Mouse (Mus musculus): ENCODE measurements around the gene Fbxo28. TPM values are rescaled to one million over a fixed set of nuclear protein-coding genes. Genes with fewer than 3 reads are reported as not detected.

Fbxo28 gene
- polyA plus RNA-seq, 1 experiment = 7.3 TPM

- no peak for DNase-seq (ENCODE audit: low read depth in 1 of 2, low spot score in 2 of 2)
- no peaks in the 10 kb centered on the region for H3K27me3 ChIP-seq (ENCODE audit: control insufficient read depth, insufficient read depth, low read length)
- H3K36me3 ChIP-seq (ENCODE audit: control insufficient read depth, insufficient read depth, low read length) = peaks cover 17% of the 10 kb centered on the region
- no peak overlapping the region for H3K4me3 ChIP-seq (ENCODE audit: extremely low read depth, insufficient read depth, insufficient read length)
- no peak overlapping the region for H3K27ac ChIP-seq (ENCODE audit: insufficient read depth, low read length)
- 86% methylated on average over 1 of the region's 1 CpGs for WGBS
- peaks cover 4% of the 10 kb centered on the region; the same call in 1 of the 2 replicates for H3K4me1 ChIP-seq (ENCODE audit: control insufficient read depth, insufficient read depth, insufficient read length)
- TF ChIP-seq POLR2A (IDR thresholded peaks at IDR 0.05; ENCODE audit: low read depth, low read length) = no peak
- no peak for TF ChIP-seq CTCF (IDR thresholded peaks at IDR 0.05; ENCODE audit: extremely low read depth, insufficient read depth, insufficient read length, insufficient replicate concordance)
Measured at GRCm38 (mm10) chr1:182325919-182326318, 15.5 kb downstream of the Fbxo28 start.

- H3K4me1 ChIP-seq (ENCODE audit: control insufficient read depth, insufficient read depth, insufficient read length) = peaks cover 4% of the 10 kb centered on the region; the same call in 1 of the 2 replicates
- no peak overlapping the region for H3K27ac ChIP-seq (ENCODE audit: insufficient read depth, low read length)
- WGBS = 90% methylated on average over 7 of the region's 7 CpGs
- H3K27me3 ChIP-seq (ENCODE audit: control insufficient read depth, insufficient read depth, low read length) = no peaks in the 10 kb centered on the region
- no peak overlapping the region for H3K4me3 ChIP-seq (ENCODE audit: extremely low read depth, insufficient read depth, insufficient read length)
- TF ChIP-seq CTCF (IDR thresholded peaks at IDR 0.05; ENCODE audit: extremely low read depth, insufficient read depth, insufficient read length, insufficient replicate concordance) = no peak
- no peak for TF ChIP-seq POLR2A (IDR thresholded peaks at IDR 0.05; ENCODE audit: low read depth, low read length)
- DNase-seq (ENCODE audit: low read depth in 1 of 2, low spot score in 2 of 2) = no peak
- H3K36me3 ChIP-seq (ENCODE audit: control insufficient read depth, insufficient read depth, low read length) = peaks cover 18% of the 10 kb centered on the region
Measured at GRCm38 (mm10) chr1:182324552-182324951, 16.9 kb downstream of the Fbxo28 start.

DNA sequence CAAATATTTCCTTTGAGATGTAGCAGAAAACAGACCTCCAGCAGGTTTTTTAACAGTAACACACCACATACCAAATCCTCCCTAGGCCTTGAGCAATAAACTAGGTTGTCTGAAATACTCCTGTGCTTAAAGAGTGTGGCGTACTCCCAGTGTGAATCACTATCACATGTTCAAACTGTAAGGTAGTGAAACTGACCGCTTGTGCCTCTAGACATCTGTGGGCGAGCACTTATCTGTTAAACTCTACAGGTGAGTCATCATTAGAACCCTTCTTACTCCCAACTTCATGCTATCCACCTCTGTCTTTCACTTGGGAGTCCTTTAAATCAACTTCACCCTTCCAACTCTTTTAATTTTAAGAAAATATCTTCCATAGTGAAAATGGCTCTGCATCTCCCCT is 18.3 kb downstream of the Fbxo28 start:
- H3K4me1 ChIP-seq (ENCODE audit: control insufficient read depth, insufficient read depth, insufficient read length) = peaks cover 4% of the 10 kb centered on the region; the same call in 1 of the 2 replicates
- H3K36me3 ChIP-seq (ENCODE audit: control insufficient read depth, insufficient read depth, low read length) = peaks cover 16% of the 10 kb centered on the region
- no peak overlapping the region for H3K4me3 ChIP-seq (ENCODE audit: extremely low read depth, insufficient read depth, insufficient read length)
- WGBS = 87% methylated on average over 3 of the region's 3 CpGs
- H3K27me3 ChIP-seq (ENCODE audit: control insufficient read depth, insufficient read depth, low read length) = no peaks in the 10 kb centered on the region
- TF ChIP-seq POLR2A (IDR thresholded peaks at IDR 0.05; ENCODE audit: low read depth, low read length) (no peak), CTCF (IDR thresholded peaks at IDR 0.05; ENCODE audit: extremely low read depth, insufficient read depth, insufficient read length, insufficient replicate concordance) (no peak)
- DNase-seq (ENCODE audit: low read depth in 1 of 2, low spot score in 2 of 2) = no peak
- H3K27ac ChIP-seq (ENCODE audit: insufficient read depth, low read length) = no peak overlapping the region

GRCm38 (mm10) chr1:182314201-182314600 is 27.2 kb downstream of the Fbxo28 start:
- Histone ChIP-seq H3K27me3 (ENCODE audit: control insufficient read depth, insufficient read depth, low read length) (no peaks in the 10 kb centered on the region), H3K36me3 (ENCODE audit: control insufficient read depth, insufficient read depth, low read length) (peaks cover 23% of the 10 kb centered on the region), H3K4me3 (ENCODE audit: extremely low read depth, insufficient read depth, insufficient read length) (no peak overlapping the region), H3K27ac (ENCODE audit: insufficient read depth, low read length) (no peak overlapping the region), H3K4me1 (ENCODE audit: control insufficient read depth, insufficient read depth, insufficient read length) (peaks cover 5% of the 10 kb centered on the region; the same call in 1 of the 2 replicates)
- no peak for TF ChIP-seq POLR2A (IDR thresholded peaks at IDR 0.05; ENCODE audit: low read depth, low read length)
- DNase-seq (ENCODE audit: low read depth in 1 of 2, low spot score in 2 of 2) = no peak
- WGBS = 94% methylated on average over 5 of the region's 5 CpGs

GRCm38 (mm10) chr1:182313181-182313580 is 28.2 kb downstream of the Fbxo28 start:
- DNase-seq (ENCODE audit: low read depth in 1 of 2, low spot score in 2 of 2) = no peak
- Histone ChIP-seq H3K27ac (ENCODE audit: insufficient read depth, low read length) (no peak overlapping the region), H3K4me1 (ENCODE audit: control insufficient read depth, insufficient read depth, insufficient read length) (peaks cover 5% of the 10 kb centered on the region; the same call in 1 of the 2 replicates), H3K4me3 (ENCODE audit: extremely low read depth, insufficient read depth, insufficient read length) (no peak overlapping the region), H3K36me3 (ENCODE audit: control insufficient read depth, insufficient read depth, low read length) (peaks cover 21% of the 10 kb centered on the region), H3K27me3 (ENCODE audit: control insufficient read depth, insufficient read depth, low read length) (no peaks in the 10 kb centered on the region)
- no peak for TF ChIP-seq POLR2A (IDR thresholded peaks at IDR 0.05; ENCODE audit: low read depth, low read length)
- no peak for TF ChIP-seq CTCF (IDR thresholded peaks at IDR 0.05; ENCODE audit: extremely low read depth, insufficient read depth, insufficient read length, insufficient replicate concordance)
- 91% methylated on average over 8 of the region's 8 CpGs for WGBS

- H3K27ac ChIP-seq (ENCODE audit: insufficient read depth, low read length) = no peak overlapping the region
- H3K4me1 ChIP-seq (ENCODE audit: control insufficient read depth, insufficient read depth, insufficient read length) = peaks cover 5% of the 10 kb centered on the region; the same call in 1 of the 2 replicates
- H3K36me3 ChIP-seq (ENCODE audit: control insufficient read depth, insufficient read depth, low read length) = peaks cover 8% of the 10 kb centered on the region
- DNase-seq (ENCODE audit: low read depth in 1 of 2, low spot score in 2 of 2) = no peak
- TF ChIP-seq CTCF (IDR thresholded peaks at IDR 0.05; ENCODE audit: extremely low read depth, insufficient read depth, insufficient read length, insufficient replicate concordance) = peak; percentile 19; the same call in 1 of the 2 replicates
- no peak for TF ChIP-seq POLR2A (IDR thresholded peaks at IDR 0.05; ENCODE audit: low read depth, low read length)
- H3K4me3 ChIP-seq (ENCODE audit: extremely low read depth, insufficient read depth, insufficient read length) = no peak overlapping the region
- no peaks in the 10 kb centered on the region for H3K27me3 ChIP-seq (ENCODE audit: control insufficient read depth, insufficient read depth, low read length)
- WGBS = 96% methylated on average over 5 of the region's 5 CpGs
Measured at GRCm38 (mm10) chr1:182311376-182311775, 30.1 kb downstream of the Fbxo28 start.

DNA sequence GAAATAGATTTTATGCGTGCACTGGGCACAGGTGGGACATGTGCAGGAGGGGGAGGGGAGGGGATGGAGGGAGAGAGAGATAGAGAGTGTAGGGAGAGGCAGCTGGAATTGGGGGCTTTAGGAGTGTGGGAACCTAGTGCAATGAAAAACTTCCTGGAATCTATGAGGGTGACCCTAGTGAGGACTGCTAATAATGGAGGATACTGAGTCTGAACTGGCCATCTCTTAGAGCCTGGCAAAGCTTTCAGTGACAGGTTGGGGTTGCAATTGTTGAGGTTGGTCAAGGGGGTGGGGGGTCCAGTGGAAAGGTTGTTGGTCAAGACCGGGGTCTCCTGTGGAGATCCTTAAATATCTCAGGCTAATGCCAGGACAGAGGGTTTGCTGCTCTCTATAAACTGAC is 31.1 kb downstream of the Fbxo28 start:
- Histone ChIP-seq H3K4me1 (ENCODE audit: control insufficient read depth, insufficient read depth, insufficient read length) (peaks cover 5% of the 10 kb centered on the region; the same call in 1 of the 2 replicates), H3K36me3 (ENCODE audit: control insufficient read depth, insufficient read depth, low read length) (0 out of 2 replicates have a peak, but pooled peaks cover 1% of the 10 kb centered on the region), H3K4me3 (ENCODE audit: extremely low read depth, insufficient read depth, insufficient read length) (no peak overlapping the region), H3K27me3 (ENCODE audit: control insufficient read depth, insufficient read depth, low read length) (no peaks in the 10 kb centered on the region), H3K27ac (ENCODE audit: insufficient read depth, low read length) (no peak overlapping the region)
- TF ChIP-seq CTCF (IDR thresholded peaks at IDR 0.05; ENCODE audit: extremely low read depth, insufficient read depth, insufficient read length, insufficient replicate concordance) (no peak), POLR2A (IDR thresholded peaks at IDR 0.05; ENCODE audit: low read depth, low read length) (no peak)
- WGBS = 90% methylated on average over 2 of the region's 2 CpGs
- DNase-seq (ENCODE audit: low read depth in 1 of 2, low spot score in 2 of 2) = no peak
